Mouse (Mus musculus): ENCODE data around the gene Galnt10.

The Galnt10 gene

DNA sequence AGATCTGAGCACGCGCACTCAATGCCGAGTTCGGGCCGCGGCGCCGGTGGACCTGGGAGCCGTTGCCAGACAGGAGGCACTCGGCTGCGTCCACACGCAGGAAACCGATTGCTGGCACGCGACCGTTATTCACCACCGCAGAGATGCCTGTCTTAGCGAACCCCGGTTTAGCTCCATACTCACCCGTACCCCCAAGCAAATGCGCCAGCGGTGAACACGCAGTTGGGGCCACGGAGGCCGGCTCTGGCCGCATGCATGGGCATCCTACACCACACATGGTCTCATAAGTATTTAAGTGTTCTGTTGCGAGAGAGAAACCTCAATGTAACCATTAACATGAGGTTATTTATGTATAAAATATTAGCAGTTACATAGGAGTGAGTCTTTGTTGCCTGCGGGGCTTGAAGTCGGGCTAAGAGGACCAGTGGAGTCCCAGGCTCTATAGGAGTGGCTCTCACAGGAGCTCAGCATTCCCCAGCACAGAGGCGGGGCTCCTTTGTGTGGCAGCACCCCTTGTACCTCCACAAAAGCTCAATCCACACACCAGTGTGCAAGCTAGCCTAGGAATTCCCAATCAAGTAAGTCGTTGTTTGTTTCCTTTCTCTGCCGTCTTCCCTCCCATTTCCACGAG lies 182.8 kb downstream of the Galnt10 start:
- in situ Hi-C loops (cut with MboI) = no loop called here

DNA sequence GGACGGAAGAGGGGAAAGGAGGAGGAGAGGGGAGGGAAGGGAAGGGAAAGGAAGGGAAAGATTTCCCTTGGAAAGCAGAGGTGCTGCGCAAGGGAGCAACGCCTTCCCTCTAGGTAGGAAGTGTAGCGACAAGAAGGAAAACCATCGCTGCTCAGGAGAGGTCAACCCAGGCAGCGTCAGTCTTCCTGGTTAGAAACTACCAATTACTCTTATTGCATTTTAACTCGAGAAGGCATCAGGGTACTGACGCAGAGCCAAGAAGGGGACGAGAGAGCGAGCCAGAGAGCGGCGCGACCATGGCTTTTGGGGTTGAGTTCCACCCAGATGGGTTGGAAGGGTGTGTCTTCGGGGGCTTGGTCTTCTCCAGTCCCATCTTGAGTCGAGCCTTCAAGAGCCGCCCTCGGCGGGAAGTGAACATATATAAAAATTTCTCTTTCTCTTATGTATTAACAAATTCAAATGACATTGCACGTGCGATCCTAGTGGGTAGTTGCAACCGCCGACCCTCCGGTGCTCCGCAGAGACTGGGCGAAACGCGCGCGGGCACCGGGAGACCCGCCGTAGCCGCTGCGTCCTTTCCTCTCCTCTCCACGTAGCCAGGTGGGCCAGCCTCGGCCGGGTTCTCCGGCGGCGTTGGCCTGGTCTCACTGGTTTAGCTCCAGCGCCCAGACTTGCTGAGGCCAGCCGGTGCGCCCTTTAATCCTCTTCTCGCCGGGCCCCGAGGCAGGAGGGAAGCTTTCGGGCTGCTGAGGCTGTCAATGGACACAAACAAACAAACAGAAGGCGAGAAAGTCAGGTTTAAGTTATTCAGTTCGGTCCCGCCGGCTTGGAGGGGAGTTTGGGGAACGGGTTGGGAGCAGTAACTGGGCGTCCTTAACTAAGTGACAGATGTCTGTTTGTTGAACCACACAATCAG lies 184.0 kb downstream of the Galnt10 start:
- in situ Hi-C loops (cut with MboI) = no loop called here

DNA sequence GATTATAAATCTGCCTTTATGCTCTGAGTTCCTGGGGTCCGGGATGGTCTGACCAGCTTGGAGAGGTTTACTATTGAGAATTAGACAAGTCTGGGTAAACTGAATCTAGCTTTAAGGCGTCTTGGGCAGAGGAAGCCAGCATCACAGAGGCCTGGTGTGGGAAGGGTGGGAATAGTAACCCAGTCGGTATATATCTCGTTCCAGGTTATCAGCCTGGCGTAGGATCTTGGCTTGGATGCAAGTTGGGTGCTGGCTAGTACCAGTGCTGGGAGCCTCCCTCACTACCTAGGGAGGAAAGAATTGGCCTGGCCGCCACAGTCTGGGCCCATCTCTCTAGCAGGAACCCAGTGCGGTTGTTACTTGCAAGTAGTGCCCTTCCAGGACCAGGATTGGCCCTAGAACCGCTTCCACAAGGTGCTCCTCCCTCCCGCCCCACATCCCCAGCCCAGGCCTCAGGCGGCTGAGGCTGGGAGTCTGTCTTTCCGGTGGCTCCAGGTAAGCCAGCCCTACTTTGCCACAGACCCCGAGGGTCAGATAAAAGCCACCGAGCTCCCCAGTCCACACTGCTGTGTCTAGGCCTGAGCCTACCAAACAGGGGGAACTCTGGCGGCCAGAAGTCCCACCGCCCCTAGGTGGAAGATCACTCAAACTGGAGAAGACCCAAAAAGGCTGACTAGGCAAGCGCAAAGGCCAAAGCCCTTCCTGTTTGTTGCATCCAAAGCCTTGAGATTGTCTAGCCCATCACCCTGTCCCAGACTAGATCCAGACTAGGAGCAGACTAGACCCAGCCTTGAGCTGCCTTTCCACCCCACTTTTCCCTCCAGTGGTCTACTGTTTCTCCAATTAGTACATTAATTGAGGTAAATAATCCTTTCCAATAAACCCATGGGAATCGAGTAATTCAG lies 184.9 kb downstream of the Galnt10 start:
- in situ Hi-C loops (cut with MboI) = no loop called here

DNA sequence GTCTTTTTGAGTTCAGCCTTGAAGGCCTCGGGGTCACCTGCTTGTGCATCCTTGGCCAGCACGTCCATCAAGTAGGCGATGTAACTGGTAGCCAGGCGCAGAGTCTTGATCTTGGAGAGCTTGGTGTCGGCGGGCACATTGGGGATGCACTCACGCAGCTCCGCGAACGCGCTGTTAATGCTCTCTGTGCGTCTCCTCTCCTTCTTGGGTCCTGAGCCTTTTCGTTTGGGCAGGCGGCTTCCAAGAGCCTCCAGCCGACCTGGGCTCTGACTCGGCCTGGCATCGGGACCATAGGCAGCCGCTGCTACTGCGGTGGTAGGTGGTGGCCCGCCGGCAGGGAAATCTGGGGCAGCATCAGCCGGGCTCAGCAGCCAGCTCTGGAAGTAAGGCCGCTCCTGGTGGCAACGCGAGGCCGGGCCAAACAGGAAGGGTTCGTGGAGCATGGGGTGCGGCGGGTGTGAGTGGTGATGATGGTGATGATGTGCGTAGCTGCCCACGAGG lies 186.1 kb downstream of the Galnt10 start:
- in situ Hi-C loops (cut with MboI) = no loop called here

DNA sequence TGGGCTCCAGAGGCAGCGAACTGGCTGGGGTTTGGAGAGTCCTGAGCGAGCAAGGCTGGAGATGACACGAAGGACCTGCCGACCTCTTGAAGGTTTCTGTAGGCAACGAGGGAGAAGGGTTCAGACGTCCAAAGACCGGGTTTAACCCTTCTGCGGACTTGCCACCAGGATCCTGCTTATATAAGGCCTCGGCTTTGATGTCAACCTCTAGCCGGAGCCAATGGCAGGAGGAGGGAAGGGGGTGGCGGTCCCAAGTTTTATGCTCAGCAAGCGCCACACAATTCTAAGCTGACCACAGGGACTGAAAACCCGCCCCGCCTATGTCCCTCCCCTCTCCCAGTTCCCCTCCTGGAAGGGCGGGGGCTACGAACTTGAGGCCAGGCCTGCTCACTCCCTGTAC lies 186.6 kb downstream of the Galnt10 start:
- in situ Hi-C loops (cut with MboI) = no loop called here

DNA sequence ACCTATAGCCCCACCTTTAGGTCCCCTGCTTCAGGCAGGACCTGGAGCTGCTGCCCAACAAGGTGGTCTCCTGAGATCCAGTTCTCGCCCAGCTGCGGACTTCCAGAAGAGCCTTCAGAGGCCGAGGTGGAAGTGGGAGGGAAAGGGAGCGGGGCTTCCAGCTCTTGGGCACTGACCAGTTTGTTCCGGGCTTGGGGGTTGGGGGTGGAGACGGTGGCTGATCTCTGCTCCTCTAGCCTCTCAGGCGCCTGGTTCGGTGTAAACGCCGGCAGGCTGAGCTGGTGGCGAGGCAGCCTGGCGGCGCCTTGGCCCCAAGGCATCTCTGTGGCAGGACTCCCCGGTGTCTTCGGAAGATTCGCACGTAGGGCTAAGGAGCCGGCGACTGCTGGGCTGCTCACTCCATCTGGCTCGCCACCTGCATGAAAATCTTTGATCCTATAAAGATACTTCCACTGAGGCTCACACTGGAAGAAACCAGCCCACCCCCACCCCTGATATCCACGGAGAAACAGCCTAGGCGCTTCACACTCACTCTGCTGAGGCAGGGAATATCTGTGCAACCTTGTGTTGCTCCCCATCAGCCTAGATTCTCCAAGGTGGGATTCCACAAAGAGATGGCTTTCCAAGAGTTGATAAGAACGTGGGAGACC lies 187.4 kb downstream of the Galnt10 start, which contains the start of gene Hand1:
TSS of gene Hand1 (minus strand) at position 267 of the 650 bp plus-strand sequence.
- in situ Hi-C loops (cut with MboI) = no loop called here

DNA sequence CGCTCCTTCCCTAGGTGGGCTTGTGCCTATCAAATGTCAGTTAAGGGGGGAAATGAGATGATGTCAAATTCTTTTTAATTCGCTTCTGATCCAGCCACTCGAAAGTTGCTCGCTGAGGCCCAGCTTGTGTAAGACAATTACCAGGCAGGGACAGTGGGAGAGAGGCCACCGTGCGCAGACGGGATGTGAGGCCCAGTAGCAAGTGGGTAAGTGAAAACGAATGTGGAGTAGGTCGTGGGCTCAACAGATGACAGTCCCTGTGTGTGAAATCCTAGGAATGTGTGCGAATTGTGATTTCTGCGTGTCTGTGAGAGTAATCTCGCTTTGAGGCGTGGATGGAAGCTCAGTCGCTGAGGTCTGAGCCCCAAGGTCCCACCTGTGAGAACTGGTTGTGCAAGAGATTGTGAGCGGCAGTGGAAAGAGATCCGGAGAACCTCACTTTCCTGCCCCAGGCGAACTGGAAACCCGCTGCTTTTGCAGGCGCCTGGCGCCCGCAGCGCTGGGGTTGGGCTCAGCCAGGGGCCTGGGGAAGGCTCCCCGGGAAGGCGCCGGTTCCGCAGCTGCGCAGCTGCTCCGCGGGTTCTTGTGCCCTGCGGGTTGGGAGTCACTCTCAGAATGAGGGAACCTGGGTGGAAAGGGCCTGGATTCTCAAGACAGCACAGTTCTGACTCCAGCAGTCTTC lies 188.2 kb downstream of the Galnt10 start:
- in situ Hi-C loops (cut with MboI) = no loop called here

DNA sequence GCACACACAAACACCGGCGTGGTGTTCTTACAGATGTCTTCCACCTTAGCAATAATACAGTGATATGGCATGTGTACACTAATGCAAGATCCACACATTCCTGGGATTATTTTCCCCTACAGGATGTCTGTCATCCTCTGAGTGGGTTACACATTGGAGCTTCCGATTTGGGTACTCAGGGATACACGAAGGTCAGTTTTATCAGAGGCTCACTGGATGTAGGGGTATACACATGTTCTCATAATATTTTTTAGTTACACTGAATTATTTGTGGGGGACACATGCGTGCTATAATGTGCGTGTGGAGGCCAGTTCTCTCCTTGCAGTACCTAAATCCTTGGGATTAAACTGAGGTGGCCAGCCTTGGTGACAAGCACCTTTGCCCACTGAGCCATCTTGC lies 188.8 kb downstream of the Galnt10 start:
- in situ Hi-C loops (cut with MboI) = no loop called here

DNA sequence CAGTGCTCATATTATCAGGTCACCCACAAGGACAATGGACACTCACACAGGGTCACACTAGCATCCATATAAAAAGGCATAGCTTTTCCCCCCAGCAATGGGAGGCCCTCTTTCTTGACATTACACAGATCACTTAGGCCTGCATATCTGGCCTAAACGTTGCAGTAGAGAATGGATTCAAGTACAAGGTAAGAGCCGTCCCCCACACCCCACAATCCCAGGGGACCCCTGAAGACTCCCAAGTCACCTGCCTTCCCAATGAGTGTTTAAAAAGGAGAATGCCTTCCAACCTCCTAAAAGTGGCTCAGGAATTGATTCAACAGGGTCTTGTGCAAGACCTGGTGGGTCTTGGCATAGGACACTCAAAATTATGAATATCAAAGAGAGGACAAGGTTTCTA lies 190.1 kb downstream of the Galnt10 start:
- in situ Hi-C loops (cut with MboI) = no loop called here

DNA sequence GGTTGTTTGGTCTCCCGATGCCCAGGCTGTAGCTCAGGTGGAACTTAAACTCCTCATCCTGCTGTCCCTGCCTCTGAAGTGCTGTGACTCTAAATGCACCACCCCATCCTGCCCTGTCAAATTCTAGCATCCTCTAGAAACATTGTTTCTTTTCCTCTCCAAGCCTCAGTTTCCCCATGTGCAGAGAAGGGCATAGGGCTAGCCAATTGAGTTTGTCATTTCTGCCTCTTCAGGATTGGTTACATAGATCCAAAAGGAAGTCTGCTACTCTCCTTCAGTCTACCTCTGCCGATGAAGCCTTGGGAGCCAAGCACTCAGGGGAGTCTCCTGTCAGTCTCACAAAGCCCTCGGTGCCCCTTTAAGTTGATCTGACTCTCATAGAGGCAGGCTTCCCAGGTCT lies 190.7 kb downstream of the Galnt10 start:
- in situ Hi-C loops (cut with MboI) = no loop called here

DNA sequence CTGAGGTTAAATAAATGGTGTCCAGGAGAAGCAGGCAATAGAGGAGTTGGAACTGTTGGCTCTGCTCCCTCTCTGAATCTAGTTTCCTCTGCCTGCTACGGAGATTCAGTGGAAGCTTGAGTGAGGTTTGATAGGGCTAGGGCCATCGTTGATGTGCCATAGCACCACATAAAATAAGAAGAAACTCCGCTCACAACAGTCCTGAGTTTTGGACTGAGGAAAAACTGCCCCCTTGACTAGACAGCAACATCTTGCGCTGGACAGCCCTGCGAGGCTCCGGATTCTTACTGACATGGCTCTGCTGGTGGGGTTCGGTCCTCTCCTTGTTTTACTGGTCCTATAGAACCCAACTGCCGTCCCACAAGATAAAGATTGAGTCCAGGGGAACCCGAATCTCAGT lies 191.2 kb downstream of the Galnt10 start:
- in situ Hi-C loops (cut with MboI) = no loop called here

All from mature B cell (primary cell).